Mouse (Mus musculus): ENCODE data around the gene Cwc22.

Cwc22 gene

DNA sequence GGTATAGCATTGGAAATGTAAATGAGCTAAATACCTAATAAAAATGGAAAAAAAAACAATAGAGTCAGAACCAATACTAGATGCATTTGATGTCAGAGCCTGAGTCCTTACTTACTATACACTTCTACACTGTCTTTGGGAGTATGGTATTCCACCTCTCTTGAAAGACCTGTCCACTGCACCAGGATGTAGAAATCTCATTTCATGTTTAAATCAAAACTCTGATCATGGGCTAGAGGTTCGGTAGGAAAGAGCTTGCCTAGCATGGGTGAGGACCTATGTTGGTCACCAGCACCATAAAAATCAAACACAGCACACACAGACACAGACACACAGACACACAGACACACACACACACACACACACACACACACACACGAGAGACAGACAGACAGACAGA lies 73.5 kb downstream of the Cwc22 start:
- no peak for DNase-seq

DNA sequence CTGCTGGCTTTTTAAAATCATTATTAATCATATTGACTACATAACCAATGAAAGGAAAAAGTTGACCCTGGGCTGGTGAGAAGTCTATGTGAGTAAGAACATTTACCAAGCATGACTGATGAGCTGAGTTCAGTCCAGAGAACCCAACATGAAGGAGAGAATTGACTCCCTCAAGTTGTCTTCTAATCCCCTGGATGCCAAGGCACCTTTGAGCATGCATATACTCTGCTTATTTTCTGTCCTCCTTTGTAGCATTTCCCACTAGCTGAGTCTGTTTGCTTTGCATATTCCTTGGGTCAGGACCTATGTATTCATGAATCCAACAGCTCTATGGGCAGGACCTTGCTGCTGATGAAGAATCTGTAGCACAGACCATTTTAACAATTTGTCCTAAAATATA lies 75.0 kb downstream of the Cwc22 start:
- DNase-seq = no peak

DNA sequence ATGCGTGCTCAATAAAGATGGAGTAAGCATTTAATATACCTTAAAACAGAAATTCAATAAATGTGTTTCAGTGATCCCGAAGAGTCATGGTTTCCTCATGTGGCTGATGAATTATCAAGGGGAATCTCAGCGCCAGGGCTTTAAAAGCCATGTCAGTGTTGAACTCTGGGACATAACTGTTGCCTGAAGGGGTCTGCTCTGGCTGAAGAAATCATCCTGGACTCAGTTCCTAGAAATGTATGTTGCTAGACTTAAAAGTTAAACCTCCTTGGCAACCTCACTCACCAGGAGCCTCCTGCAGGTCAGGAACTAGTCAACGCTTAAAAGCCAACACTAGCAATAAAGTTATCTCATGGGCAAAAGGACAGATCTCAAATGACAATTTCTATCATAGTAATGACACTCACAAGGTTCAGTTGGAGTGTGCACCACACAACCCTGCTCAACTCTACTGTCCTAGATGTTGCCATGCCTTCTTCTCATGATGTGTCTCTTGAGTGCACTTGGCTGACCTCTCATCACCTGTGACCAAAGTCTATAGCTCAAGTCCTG lies 76.4 kb downstream of the Cwc22 start:
- no peak for DNase-seq

DNA sequence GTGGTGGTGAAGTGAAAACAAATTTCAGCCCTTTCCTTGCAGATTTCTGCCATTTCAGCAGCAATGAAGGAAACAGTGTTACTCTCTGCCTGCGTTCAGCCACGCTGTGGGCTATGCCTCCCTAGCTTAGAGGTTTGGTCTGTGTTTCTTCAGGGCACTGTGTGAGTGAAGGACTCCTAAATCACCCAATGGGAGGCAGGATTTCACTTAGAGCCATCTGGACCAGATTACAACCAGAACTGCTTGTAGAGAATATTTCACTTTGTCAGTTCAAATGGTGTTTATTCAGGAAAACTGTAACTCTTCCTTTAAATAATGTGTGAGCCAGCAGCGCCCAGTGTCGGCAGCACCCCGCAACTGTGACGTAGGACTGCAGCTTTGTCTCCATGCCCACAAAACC lies 82.2 kb downstream of the Cwc22 start:
- DNase-seq = no peak

DNA sequence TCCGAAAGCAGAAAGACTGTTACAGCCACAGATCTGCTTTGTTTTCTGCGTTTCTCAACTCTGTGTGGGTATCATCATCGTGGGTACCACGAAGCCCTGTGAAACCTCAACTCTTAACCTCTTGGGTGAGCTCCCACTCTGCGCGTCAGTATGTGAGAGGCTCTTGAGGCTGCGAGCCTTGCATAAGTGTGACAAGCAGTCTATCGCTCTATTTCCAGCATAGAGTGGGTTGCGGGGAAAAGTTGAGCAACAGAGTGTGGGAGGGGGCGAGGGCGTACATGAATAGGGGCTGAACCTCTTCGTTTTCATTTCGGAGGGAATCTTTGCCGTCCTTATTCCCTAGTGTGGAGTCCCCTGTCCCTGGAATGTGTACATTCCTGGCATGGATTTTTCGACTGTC lies 82.7 kb downstream of the Cwc22 start:
- no peak for DNase-seq

DNA sequence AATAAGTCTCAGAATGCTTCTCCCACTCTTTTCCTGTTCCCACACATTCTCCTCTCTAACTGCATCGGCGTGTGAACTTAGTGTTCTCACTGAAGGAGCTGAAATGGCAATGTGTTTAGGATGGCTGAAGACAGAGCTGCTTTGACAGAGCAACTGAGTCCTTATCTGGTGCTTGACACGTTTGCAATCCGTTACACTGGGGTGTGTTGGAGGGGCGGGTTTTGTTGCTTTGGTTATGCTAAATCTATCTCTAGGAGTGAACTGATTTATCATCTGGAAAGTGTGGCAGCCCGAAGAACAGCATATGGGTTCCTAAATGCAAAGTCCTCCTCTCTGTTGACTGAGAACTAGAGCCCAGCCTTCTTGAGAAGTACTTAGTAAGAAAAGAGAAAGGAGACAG lies 104.7 kb downstream of the Cwc22 start:
- no peak for DNase-seq

DNA sequence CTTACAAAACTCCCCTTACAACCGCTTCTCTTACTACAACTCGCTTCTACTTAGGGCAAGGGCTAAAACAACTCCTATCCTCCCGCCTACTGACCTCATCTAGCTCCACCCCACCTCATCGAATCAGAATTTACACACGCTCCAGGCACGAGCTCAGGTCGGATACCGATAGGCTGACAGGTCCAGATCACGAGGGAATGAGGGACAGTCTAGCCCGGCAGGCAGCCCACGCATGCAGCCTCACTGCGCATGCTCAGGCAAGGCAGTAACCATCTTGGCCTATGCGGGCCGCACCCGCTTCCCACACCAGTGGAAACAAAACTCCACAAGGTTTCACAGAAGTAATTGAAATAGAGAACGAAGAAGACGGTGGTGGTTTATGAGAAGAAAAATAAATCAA lies 106.6 kb downstream of the Cwc22 start:
- DNase-seq = no peak

DNA sequence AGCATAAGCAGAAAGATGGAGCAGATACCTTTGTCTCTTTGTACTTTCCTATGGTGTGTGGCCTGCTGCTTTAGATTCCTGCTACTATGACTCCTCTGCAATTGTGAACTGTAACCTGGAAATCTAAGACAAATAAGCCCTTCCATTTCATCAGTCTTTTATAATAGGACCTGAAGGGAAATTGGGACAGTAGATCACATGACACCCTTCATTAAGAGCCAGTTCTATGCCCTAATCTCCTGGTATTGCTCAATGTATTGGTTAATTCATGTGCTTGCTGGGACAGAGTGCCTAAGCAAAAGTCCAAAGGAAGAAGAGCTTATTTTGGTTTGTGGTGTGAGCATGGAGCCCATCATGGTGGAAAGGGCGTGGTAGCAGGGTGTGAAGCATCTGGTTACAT lies 107.5 kb downstream of the Cwc22 start:
- DNase-seq = no peak

DNA sequence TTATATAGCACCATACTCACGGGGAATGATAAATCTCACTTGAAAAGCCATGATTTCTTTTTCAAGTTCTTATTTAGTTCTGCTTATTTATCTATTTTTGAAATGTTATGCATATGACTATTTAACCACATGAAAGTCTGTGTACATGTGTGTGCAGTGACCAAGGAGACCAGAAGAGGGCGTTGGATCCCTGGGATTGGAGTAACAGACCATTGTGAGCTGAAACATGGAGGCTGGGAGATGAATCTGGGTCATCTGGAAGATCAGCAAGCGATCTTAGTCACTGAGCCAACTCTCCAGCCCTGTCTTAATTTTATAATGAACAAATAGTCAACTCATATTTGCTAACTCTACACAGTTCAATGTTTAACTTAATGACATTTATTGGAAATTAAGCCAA lies 110.4 kb downstream of the Cwc22 start:
- DNase-seq = no peak
